Mouse (Mus musculus) layer of hippocampus, postnatal 25 days (tissue): Measurements from ENCODE around the gene Coq7. TPM values are rescaled to one million over a fixed set of nuclear protein-coding genes. Genes with fewer than 3 reads are reported as not detected.

ENCODE experiments used
- DNase-seq, 2 experiments: peaks; one replicate each; pipeline ENCODE4 v3.0.0; 2022; ENCODE audit warnings: mixed read lengths in 2 of 2, low spot score in 1 of 2; ENCODE audit errors: extremely low spot score in 1 of 2
- total RNA-seq, 2 experiments: library from RNA; stranded (reverse); gene quantifications; 2 replicates each; pipeline ENCODE4 v1.2.3; 2021

The Coq7 gene
- total RNA-seq, result 10 to 100 TPM; 33.7 to 35.9 TPM

DNA sequence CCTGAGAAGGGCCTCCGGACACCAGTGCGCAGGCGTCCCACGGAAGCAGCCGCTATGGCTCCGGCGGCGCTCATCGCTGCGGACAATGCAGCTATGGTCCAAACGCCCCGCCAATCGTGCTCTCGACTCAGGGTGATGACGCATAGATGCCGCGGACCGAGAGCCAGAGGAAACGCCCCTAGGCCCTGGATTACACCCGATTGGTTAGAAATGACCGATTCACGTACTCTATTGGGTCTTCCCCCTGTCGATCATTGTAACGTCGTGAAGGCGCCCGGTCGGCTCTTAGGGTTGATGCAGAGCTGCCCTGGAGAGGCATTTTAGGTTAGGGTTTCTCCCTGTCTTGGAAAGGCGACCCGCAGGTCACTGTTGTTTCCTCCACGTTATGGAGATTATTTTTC, at the start of gene Coq7:
TSS of gene Coq7 (minus strand) at position 179 of the 401 bp plus-strand sequence.
- peak; percentile 83 to 88 for DNase-seq

DNA sequence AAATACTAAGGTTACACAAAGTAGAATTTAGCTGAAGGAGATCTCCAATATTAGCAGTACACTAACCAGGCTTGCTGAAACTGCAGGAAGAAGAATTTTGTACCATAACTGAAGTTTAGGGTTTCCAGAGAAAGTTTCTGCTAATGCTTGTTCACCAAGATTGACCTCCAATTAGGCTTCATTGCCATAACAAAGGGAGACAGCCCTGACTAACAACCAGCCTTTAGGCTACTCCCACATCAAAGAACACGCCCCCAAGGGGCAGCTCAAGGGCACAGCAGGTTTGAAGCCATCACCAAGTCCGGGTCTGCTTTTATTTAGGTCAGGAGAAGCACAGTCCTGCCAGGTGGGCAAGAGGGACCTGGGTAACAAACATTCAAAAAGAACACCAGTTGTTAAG, 46.8 kb upstream of the Coq7 start:
- DNase-seq, result no peak

DNA sequence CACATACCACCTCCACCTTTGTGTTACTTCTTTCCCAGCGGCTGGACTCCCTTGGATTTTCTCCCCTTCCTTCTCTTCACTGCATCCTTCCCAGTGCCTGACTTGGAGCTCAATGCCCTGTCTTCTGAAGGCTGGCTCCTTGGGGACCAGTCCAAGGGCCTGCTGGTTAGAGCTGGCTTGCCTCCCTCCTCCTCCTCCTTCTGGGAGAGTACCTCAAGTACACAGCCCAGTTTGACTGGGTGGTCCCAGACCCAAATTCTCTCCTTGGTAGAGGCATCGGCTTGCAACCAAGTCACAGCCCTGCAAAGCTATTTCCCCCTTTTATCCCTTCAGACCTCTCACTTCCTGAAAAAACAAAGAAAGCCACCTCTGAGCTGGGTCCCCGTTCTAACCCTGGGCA, 45.1 kb upstream of the Coq7 start:
- no peak for DNase-seq

DNA sequence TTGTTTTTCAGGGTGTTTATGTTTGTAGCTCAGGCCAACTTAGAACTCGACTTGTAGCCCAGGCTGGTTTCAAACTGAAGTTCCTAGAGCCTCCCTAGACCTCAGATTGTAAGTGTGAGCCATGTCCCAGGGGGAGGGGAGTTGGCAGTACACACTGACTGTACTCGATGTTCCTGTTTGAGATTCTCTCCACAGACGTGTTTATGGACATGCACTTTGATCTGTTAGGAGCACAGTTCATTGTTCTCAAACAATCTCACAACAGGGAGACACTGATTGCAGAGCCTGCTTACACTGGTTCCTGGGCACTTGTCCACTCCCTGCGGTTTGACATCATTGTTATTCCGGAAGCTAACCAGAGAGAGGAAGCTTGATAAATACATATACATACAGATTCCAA, 38.9 kb upstream of the Coq7 start:
- DNase-seq, result no peak

DNA sequence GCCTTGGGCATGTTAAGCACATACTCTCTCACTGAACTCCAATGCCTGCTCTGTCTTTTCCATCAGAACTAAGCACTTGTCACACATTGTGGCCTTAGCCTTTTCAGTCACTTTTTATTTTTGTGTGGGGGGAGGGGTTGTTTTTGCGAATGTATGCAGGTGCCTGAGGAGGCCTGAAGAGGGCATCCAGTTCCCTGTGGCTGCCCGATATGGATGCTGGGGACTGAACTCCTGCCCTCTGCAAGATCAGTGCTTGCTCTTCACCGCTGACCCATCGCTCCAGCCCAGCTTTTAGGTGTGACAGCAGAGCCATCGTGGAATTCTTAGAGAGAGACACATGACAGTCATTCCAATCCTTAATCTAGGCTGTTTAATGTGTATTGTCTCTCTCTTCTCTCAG, 38.2 kb upstream of the Coq7 start:
- DNase-seq, result no peak

DNA sequence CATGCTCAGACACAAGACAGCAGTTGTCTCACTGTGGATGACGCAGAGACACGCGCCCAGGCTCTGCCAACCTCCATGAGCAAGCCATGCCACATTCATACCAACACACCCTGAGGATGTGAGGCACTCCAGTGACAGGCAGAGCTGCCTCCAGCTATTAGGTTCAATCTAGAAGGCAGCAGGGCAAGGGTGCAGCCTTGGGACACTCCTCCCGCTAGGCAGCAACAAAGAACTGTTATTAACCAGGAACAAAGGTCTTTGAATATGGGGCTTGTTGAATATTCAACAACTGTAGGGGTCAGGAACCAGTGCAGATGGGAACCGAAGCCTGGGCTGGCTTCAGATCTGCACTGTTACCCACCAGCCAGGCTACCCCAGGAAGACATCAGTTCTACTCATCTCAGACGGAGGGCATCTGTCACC, 36.0 kb upstream of the Coq7 start:
- no peak for DNase-seq

DNA sequence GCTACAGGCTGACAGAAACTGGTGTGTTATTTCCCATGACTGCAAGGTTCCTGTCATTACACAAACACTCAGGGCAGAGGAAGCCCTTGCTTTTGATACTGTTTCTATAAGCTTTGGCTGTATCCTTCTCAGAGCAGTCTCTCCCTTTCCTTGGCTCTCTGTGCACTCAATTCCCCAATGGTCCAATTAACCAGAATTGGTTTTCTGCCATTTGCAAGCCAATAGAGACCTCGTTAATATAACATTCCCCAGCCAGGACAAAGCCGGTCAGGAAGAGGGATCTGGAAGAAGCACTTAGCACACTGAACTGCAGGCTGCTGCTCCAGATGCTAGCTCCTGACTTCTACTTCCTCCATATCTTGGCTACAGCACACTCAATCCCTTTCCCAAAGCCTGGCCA, 21.1 kb upstream of the Coq7 start:
- no peak for DNase-seq

DNA sequence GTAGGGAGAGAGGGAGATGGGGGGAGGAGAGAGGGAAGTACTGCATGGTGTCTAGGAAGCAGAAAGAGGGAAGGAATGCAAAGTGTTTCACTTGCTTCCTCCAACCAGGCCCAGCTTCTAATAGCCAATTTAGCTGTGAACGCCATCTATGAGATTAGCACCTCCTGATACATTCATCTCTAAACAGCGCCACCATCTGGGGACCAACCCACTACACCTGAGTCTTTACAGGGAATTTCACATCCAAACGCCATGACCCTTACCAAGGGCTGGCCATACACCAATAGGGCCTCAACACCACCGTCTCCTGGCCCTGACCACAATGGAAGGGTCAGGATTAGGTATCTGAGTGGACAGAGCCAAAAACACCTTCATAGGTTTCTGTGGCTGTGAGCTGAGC, 20.7 kb upstream of the Coq7 start:
- DNase-seq, result no peak

DNA sequence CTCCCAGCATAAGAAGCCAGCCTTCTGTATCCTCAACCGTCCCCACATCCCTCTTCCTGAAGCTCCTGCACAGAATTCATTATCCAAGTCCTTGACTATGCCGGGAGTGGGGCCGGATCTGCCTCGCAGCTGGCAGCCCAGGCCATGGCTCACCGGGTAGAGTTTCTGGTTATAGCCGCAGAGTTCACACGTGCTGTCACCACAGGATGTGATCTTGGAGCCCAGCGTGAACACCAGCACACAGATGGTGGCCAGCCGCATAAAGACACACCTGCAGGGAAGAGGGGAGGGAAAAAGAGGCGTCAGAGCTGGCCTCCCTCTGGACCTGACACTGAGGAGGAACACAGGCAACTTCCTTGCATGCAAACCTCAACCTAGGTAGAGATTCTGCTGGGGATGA, 14.3 kb upstream of the Coq7 start:
- no peak for DNase-seq

DNA sequence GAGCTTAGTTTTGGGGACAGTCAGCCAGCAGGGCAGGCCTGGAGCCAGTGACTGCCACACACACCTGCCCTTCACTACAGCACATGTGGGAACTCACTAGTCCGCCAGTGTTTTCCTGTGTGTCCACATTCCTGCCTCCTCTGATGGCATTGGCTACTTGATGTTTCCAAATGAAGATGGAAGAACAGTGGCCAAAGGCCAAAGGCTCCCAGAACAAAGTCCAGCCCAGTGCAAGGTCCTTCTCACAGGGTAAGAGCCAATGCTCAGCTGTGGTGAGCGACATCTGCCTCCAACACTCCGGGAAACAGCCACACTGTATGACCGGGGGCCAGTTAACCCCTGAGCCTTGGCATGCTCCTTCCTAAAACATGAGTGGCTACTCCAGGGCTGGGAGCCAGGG, 11.0 kb upstream of the Coq7 start:
- DNase-seq, result no peak

DNA sequence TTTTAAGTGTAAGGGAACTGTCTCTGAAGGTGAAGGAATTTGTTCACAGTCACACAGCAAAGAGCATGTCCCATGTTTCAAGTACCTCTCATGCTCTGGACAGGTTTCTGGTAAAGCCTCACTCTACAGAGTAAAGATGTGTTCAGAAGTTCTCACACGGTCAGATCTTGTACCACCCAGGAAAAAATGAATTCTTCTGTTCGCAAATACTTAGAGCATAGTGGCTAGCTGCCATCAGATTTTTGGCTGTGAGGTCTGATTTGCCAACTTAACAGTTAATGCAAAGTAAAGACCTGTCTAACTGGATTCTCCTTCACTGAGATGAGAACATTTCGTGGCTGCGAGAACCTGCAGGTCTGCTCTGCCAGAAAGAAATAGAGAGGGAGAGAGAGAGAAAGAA, 1.9 kb upstream of the Coq7 start:
- no peak for DNase-seq

DNA sequence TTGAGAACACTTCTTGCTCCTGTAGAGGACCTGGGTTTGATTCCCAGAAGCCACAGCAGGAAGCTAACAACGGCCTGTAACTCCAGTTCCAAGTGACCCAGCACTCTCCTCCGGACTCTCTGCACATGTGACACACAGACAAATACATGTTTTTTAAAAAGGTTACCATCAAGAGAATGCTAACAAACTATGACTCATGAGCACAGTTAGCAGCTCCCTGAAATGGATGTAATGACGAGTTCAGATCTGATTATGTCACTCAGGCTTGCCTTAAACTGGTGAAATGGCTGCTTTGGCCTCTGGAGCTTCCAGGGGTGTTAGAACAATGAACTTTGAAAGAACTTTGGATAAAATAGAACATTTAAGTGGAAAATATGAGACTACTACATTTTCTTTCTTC, 1.2 kb upstream of the Coq7 start:
- DNase-seq, result no peak

DNA sequence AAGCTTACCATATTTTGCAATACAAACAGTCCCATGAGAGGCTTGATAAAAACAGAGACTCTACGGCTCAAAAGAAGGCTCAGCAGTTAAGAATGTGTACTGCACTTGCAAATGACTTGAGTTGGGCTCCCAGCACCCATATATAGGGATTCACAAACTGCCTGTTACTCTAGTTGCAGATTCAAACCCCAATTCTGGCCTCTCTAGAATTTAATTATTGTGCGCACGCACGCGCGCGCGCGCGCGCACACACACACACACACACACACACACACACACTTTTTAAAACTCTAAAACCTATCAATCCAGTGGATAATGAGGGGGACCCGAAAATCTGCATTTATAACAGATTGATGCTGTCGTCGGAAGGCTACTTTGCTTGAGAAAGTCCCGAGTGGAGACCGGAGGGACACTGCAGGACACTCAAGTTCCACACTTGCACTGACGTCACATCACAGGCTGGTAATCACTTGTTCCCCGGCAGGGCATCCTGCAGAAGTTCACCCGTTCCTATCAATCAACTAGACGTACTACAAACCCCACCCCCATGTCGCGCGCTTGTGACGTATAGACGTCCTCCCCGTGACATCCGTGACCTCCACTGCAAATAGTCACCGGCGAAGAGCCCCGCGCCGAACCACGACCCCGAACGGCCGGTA, 508 bp downstream of the Coq7 start:
- peak; percentile 96 to 98 for DNase-seq

DNA sequence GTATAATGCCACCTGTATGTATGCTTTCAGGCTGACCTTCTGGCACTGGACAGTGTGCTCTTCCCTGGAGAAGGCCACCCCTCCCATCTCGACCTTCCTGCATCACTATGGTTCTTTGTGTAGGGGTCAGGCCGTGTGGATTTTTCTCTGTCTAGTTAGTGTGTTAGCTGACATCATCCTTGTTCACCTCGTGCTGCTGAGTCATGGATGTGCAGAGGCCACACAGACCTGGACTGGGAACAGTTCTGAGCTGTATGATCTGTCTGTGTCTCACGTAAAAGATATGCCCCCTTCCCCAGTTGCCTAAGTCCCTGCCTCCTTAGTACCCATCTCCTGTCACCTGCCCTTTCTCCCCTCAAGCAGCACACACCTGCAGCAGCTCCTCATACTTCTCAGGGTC, 6.2 kb downstream of the Coq7 start:
- no peak for DNase-seq

DNA sequence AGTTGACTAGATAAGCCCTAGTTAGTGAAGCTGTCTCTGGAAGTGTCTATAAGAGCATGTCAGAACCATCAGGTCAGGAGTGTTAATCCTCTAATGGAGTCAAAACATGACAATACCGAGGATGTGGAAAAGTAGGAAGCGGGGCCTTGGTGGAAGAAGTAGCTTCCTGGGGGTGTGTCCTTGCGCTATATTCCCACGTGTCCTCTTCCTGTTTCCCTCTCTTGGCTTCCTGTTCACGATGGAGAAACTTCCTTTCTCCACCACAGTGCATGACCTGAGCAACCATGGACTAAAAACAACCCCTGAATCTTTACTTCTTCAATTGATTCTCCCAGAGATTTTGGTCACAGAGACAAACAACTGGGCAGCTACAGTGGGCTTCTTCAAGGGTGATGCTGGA, 11.1 kb downstream of the Coq7 start:
- no peak for DNase-seq

DNA sequence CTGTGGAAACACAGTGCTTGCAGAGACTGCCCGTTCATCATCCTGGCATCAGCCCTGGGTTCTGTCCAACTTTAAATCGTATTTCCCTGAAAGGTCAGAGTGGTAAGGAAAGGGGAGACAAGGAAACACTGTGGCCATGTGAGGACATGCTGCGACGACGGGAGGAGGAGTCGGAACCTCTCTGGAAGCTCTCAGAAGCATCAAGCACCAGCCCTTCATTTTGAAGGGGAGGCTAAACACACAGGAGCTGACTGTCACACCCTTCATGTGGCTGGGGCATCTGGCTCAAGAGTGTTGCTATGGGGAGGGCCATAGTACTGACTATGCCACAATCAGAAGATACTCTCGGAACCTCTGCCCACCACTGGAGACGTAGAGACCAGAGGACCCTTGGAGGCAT, 13.5 kb downstream of the Coq7 start:
- no peak for DNase-seq

DNA sequence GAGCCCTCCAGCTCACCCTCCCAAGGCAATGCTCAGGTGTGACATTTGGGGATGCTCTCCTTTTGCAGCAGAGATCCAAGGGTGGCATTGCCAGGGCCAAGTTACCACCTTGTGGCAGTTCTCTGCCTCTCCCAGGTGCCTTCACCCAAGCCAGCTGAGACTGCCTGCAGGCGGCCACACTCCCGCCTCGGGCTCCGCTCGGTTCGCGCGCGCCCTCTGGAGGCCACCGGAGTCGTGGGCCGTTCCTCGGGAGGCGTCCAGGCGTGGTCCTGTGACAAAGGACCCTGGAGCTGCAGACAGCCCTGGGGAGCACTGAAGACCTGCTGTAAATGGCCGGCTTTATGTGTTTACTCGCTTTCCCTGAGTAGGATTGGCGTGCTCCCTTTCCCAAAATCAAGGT, 14.5 kb downstream of the Coq7 start:
- peak; percentile 75 to 88 for DNase-seq

DNA sequence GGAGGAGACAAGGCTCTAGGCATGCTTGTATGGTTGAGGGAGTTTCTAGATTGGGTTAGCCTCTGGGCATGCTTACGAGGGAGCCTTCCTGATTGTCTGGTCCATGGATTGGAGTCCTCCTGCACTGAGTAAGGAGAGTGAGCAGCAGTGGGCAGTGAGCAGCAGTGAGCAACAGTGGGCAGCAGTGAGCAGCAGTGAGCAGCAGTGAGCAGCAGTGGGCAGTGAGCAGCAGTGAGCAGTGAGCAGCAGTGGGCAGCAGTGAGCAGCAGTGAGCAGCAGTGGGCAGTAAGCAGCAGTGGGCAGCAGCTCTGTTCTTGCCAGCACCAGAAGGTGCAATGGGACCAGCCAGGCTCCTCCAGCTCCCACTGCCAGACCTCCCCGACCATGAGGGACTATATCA, 15.3 kb downstream of the Coq7 start:
- no peak for DNase-seq

DNA sequence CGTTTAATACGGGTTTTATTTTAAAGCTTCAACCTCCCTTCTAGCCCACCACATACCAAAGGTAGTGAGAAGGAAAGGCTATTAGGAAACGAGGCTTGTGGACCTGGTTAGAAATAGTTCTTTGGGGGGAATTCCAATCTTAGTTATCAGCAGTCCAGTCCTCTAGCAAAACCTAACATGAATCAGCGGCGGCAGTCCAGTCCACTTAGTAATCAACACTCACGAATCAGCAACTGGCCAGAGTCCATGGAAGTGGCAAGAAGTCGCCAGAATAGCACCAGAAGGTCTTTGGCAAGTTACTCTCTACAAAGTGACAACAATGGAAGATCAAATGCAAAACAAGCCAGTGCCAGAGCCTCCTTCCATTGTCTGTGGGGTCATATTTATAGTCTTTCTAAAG, 24.6 kb downstream of the Coq7 start:
- no peak for DNase-seq

DNA sequence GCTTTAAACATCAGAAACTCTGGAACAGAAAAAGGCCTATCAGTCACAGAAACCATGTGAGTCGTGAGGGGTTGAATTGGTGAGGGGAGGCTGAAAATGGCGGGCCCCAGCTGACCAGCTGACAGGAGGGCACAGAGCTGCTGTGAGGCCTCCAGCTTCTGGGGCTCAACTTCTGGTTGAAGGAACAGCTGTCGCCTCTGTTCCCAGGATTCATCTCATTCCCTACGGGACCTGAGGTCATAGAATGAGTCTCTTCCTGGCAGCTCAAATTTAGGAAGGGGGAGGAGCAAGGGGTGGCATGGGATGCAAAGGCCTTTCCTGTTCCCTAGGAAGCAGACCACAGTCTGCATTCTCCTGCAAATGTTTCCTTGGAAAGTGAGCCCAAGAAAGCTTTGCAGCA, 29.3 kb downstream of the Coq7 start:
- DNase-seq, result no peak

DNA sequence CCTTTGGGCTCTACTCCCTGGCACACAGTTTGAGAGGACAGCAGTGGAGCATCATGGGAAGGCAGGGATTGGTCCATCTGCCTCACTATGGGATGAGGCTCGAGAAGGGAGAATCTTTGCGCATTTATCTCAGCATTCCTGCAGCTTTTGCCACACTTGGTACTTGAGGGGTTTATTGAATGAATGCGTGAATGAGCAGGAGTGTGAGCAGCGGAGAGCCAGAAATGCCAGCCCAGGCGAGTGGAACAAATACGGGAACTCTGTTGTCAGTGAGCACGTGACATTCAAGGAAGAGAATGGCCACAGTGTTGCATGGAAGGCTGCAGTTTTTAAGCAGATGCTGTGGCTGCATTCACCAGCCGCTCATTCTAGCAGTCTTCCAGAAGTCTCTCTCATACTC, 30.8 kb downstream of the Coq7 start:
- DNase-seq, result no peak

DNA sequence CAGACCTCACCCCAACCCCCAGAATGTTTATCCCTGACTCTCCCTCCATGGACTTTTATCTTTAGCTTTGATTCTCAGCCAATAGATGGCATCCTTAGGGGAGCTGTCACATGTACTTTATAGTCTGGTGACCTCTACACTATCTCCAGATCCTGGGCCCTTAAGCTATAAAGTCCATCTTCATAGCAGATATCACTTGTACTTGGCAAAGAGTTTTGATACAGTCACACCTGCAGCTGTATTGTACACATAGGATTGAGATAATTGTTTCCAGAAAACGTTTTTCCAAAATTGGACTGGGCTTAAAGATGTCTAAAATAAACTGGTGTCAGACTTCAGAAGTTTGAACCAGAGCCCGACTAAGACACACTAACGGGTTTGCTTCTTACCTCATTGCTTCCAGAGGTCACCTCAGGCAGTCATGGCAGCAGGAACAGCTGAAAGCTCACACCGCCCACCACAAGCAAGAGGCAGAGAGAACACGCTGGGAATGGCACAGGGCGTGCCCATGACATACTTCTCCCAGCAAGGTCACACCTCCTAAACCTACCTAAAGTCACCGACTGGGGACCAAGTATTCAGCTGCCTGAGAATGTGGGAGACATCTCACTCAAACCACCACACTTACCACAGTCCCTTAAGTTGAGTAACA, 33.2 kb downstream of the Coq7 start:
- no peak for DNase-seq
